Mouse (Mus musculus) stomach, postnatal 0 days (tissue): ENCODE measurements around the gene Depdc7.

ENCODE experiments used
- CTCF ChIP-seq: IDR thresholded peaks from 2 replicates; pipeline ENCODE4 v1.5.1; 2016; ENCODE audit warnings: antibody characterized with exemption, low read depth, mild to moderate bottlenecking, moderate library complexity
- EP300 ChIP-seq: optimal IDR thresholded peaks from 2 replicates; pipeline ENCODE3; 2016; ENCODE audit warnings: antibody characterized with exemption

DNA sequence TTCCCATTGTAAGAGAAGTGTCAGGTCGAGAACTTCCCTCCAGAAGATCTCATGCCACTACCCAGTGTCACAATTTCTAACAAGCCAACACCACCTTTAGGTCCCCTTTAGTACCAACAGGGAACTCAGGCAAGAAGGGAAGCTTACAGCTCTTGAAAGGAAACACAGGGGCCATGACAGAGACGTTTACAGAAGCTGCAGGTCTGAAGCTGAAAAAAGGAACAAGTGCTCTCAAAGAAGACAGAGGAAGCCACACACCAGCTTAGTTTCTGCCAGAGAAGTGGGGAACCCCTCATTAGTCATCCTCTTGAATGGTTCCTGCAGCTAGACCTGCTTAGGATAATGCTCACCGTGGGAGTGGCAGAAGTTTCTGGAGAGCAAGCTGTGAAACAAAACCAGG, 55.4 kb downstream of the Depdc7 start:
- TF ChIP-seq CTCF (no peak), EP300 (no peak)
